Mouse (Mus musculus) left cerebral cortex, postnatal 25 days (tissue): ENCODE data around the gene Scg5. TPM values are rescaled to one million over a fixed set of nuclear protein-coding genes. Genes with fewer than 3 reads are reported as not detected.

Source experiments
- DNase-seq, 2 experiments: peaks; one replicate each; pipeline ENCODE4 v3.0.0; 2022; ENCODE audit warnings: low spot score in 2 of 2, mixed read lengths in 1 of 2
- intact Hi-C: fragments of 180-260 bp; cut with DNase I; formaldehyde crosslinking; loops from one replicate; pipeline ENCODE4 v1.15.1; 2025
- total RNA-seq, 2 experiments: library from RNA; stranded (reverse); gene quantifications; 2 replicates each; pipeline ENCODE4 v1.2.3; 2021

Gene Scg5
- total RNA-seq, 2 experiments from 2014 or later, result 488 to 523 TPM

DNA sequence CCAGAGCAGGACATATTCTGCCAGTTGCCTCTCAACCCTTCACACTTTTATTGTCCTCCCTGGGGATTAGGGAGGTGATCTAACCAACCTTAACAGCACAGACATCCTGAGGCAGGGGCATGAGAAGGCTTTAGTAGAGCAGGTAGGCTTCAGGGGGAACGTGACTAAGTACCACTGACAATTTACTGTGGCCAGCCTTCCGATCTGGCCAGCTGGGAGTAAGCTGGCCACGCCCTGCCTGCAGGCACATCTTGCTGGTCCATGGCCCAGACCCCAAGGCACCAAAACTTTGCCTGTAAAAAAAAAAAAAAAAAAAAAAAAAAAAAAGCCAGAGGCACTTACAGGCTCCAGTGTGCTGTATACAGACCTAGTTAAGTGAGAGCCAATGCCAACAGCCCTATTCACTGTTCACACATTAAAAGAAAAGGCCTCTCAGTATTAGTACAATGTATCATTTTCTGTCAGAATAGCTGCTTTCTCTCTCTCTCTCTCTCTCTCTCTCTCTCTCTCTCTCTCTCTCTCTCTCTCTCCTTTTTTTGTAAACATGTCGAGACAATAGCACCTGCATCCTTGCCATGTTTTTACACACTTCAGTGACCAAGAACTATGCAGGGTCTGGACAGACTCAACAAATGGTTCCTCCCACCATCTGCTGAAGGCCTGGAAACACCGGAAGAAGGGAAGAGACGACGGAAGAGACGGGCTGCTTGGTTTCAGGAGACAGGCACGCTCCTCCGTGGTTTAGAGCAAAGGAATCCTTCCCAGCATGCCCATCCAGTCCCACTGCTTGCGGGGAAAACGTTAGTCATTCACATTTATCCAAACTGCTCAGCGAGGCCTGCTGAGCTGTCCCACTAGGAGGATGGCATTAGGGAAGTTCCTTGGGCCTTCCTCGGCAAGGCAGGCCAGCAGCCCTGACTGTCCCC is 11.0 kb downstream of the Scg5 start:
- intact Hi-C loops, result no loop called here
- no peak for DNase-seq

DNA sequence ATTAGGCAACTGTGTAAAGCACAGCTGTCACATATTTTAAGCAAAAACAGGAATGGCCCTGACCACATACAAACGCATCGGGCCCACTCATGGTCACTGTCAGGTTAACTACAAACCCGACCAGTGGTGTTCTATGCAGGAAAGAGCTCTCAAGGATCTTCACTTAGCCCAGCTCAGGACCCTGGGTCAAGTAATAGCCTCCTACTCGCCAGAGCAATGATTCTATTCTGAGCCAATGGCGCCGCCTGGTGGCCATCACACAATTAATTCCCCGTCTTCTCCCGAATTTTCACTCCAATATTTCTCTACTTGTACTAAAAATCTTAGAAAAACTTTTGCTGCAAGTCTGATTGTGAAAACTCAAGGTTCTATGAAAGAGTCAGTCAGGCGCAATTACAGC is 21.3 kb downstream of the Scg5 start:
- intact Hi-C loops, result loop anchor here (5.0 kb wide), 2 partner anchors 270 to 315 kb away; no protein-coding TSS in a partner anchor
- peak; percentile 42 to 49 for DNase-seq

DNA sequence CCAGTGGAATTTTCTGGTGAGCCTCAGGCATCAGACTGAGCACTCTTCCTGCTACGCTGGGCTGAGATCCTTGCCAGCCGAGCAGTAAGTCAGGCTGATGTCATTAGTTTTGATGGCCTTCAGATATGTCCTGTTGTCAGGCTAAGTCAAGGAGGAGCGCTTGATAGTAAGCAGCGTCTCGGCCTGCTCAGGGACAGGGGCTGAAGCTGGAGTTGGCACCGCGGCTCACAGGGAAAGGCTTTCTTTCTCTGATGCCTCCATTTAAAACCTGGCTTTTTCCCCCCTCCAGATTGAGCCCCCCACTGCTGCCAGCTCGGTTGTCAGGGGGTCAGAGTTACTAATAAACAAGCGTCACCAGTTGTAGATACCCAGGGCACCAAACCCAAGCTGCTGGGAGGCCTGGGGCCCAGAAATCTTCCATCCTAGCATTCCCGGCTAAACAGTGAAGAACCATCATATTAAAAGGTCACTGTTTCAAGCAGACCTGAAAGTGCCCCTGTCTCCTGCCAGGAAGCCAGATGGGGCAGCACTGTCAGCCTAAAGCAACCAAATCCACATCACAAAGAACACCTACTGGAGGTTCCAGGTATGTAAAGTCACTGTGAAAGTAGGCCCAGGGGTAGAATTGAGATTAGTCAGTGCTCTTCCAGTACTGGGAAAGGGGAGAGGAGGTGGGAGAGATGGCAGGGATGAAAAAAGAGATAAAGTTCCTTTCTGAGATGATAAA is 21.9 kb downstream of the Scg5 start:
- intact Hi-C loops, result loop anchor here (5.0 kb wide), 2 partner anchors 270 to 315 kb away; no protein-coding TSS in a partner anchor
- DNase-seq, result no peak

DNA sequence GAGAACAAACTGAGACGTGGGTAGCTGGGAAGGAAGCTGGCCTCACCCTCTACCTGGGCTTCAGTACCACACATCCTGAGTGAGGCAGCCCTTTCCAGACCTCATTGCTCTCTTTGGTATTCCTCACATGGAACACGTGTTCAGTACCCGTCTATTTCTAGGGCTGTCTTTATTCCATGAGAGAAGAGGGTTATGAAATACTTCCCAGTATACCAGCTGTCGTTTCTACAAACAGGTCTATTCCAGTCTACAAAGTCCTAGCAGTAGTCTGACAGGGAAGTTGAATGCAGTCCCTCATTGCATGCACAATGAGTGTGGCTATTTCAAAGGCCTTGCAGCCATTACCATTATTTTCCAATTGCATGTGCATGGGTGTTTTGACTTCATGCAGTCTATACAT is 23.2 kb downstream of the Scg5 start:
- intact Hi-C loops, result loop anchor here (5.0 kb wide), 2 partner anchors 268 to 313 kb away; no protein-coding TSS in a partner anchor
- peak in 1 of 2 experiments; percentile 79 for DNase-seq

DNA sequence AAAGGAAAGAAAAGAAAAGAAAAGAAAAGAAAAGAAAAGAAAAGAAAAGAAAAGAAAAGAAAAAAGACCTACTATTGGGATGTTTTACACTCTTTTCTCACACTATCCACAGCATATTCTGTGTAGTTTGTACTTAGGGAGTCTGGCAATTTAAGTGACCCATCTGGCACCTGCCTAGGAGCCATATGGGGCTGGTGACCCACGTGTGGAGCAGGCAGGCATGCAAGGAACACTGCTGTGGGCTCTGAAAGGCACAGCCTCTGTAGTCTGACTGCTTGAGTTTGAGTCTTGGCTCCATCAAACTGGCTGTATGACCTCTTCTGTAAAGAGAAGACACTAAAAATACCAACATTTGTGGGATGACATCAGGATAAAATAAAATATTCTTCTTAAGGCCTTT is 25.2 kb downstream of the Scg5 start:
- intact Hi-C loops, result no loop called here
- DNase-seq, result no peak

DNA sequence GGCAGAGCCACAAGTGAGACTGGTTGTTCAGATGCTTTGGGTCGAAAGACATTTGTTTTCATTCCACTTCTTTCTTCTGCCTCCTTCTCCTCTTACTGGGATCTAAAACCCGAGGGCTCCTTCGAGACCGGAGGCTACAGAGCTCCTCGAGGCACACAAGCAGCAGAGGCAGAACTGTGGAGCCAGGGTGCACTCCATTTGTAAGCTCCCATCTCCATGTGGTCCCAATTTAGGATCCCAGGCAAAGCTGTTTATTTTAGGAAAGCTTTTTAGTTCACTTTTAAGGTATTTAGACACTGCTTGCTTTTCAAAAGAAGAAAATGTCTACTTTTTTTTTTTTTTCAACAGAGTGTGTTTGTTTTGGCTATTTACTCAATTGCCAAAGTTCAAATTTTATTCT is 28.1 kb downstream of the Scg5 start:
- intact Hi-C loops, result no loop called here

DNA sequence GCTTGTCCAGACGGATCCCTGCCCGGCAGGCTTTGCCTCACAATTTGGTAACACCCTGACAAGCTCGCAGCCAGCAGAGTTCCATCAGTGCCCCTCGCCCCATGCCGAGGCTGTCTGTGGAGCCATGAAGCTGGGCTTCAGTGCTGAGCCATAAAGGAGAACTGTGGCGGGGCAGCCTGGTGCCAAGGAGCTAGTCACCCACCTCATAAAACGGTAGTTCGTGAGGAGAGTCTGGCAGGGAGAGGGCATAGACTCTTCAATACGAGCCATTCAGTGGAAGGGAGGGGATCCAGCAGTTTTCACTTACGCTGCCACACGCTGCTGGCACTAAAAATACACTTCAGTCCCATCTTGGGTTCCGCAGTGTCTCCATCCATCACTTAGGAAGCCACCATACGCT is 30.3 kb downstream of the Scg5 start:
- DNase-seq, result no peak
- intact Hi-C loops, result no loop called here

More for the DNA sequence above, 28.1 kb downstream of the Scg5 start:
- DNase-seq, result no peak

DNA sequence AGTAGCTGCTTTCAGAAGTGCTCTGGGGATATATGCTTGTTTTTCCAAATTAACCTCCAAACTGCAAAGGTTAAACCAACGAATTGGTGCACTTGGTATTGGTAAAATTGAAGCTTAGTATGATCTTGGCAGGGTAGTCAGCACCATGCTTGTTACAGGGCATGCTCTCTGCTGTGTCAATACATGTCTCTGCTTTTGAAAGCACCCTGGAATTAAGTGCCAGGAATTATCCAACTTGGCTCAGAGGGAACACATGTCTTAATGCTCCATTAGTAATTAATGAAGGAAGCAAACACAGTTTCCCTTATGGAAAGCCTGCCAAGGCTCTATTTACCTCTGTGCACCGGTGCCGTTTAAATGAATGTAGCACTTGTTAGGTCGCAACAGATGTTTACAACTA is 33.7 kb downstream of the Scg5 start:
- intact Hi-C loops, result no loop called here
- DNase-seq, result no peak

DNA sequence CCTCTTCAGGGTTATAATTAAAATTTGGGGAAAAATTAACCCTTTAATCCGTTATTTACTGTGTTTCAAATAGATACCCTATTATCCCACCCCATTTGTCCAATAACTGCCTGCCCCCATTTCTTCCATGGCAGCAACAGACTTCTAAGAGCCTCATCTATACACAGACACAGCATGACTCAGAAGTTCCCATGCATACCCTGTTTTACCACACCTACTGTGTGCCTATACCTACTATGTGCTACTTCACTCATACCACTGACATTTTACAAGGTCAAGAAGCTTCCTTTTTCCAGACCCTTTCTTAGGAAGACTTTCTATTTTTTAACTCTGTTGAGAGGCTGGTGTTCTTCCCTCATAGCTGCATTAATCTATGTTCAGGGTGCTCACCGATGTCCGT is 35.4 kb downstream of the Scg5 start:
- intact Hi-C loops, result no loop called here
- no peak for DNase-seq

DNA sequence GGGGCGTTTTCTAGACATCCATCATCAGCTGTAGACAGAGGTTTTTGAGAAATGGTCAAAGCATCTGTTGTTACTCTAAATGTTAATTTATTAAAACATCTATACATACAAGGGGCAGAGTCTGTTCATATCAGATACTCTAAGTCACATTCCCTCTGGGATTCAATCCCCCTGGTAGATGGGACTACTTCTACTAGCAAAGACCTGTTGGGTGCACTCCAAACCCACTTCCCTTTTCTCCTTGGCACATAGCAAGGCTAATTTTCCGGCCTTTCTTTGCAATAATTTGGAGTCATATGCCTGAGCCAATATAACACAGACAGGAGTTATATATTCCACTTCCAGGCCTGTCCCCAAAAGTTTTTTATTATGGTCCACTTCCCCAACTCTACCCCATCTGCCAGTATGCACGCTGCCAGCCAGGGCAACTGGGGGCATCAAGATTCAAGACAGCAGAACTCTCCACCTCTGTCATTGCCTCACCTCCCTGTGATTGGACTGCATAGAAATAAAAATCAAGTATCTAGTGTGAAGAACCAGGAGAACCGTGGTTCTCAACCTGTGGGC is 40.0 kb downstream of the Scg5 start:
- no peak for DNase-seq
- intact Hi-C loops, result no loop called here

DNA sequence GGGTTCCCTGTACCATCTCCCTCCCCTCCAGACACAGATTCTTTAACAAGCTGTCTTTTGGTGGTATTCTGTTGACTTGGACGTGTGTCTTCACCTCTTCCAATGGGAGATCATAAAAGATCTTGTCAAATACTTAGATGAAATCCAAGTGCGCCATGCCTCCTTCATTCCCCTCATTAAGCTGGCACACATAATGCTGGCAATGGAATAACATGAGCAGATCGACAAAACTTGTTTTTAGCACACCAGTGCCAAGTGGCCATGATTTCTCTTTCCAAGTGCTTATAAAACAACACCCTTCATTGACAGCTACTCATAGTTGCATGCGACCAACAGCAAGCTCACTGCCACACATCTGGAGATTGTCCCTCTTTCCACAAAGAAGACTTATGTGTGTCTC is 41.0 kb downstream of the Scg5 start:
- DNase-seq, result no peak
- intact Hi-C loops, result no loop called here

DNA sequence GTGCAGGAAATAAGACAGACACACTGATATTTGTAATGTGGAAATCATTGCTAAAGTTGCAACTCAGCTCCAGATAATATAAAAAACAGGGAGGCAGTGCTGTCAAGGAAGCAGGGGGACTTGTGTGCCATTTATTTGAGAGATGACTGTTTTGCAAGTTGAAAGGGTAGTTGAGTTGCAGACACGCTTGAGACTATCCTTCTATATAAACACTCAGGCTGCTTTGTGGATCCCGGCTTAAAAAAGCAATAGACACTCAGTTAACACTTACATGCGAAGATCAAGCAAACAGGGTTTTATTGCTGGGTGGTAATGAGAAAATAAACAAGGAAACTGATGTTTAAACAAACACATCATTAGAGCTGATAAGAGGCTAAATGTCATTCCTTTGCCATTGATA is 44.1 kb downstream of the Scg5 start:
- intact Hi-C loops, result no loop called here
- no peak for DNase-seq

DNA sequence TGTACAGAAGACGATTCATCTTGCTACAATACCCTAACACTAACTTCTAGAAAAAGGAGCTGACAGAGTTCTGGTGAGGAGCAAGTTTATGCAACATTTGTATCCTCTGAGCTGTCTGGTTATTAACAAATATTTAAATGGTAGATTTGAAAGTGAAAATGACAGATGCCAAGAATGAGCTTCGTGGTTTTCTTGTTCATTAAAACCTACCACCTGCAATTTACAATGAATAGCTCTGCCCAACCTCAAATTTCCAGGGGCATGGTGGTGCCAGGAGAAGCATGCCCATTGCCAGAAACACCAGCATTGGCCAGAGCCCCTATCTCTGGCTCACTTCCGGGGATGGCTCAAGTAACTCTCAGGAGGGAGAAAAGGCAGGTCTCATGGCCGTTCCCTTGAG is 47.4 kb downstream of the Scg5 start:
- DNase-seq, result no peak
- intact Hi-C loops, result no loop called here

DNA sequence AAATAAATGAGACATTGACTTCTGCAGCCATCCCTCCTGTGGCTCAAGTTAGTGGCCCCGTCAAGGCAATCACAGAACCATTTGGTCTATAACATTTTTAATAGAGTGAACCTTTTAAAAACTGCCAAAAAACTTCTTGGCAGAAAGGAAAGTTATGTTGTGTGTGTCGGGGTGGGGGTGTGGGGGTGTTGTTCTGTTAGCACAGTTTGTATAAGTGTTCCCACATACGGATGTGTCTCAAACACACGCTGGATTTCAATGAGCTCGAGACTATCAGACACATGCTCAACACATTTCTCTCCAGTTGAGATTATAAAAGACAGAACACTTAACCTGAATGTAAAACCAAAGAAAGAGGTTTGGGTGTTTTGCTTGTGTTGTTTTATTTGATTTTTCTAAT is 47.8 kb downstream of the Scg5 start:
- peak in 1 of 2 experiments; percentile 47 for DNase-seq
- intact Hi-C loops, result no loop called here

DNA sequence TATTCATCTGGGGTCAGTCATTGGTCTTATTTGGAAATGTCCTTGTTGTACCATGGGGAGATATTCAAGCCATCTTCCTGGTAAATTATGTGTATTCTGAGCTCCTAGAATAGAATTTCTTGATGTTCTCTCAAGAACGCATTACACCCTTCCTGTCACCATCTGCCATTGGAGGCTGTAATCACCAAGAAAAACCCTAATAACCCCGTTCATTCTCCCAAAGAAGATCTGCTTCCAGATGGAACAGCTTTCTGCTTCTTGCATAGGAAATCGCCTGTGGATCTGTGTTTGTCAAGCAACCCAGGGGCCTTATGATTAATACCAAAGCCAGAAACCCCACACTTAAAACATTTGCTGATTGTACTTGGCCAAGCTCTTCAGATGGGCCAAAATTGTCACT is 49.6 kb downstream of the Scg5 start:
- intact Hi-C loops, result no loop called here
- peak in 1 of 2 experiments; percentile 46 for DNase-seq

DNA sequence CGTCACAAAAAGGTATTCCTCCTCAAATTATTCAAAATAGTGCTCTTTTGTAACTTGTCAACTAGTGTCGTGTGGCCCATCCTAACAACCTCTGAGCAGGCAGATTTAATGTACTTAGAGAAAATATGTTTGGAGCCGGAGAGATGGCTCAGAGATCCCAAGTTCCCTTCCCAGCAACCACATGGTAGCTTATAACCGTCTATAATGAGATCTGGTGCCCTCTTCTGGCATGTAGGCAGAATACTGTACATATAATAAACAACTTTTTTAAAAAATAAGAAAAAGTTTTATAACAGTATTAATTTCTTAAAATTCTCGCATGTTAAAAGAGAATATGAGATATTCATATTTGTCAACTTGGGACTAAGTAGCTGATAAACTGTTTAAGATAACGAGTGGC is 50.9 kb downstream of the Scg5 start:
- intact Hi-C loops, result no loop called here
- DNase-seq, result no peak

DNA sequence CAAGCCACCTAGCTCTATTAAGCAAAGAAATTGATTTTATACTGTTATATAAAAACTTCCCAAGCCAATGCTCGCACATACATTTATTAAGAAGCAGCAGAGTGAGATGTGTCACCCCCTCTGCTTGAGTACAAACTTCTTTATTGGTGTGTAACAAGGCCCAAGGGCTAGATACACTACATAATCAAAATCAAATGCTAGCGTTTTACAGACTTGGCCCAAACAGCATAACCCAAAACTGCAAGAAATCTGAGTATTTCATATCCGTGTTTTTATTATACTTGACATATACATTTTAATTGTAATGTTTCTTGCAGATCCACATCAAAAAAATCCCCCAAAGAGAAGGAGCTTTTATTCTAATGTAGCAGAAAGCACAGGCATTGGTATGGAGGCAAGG is 52.6 kb downstream of the Scg5 start:
- intact Hi-C loops, result no loop called here

DNA sequence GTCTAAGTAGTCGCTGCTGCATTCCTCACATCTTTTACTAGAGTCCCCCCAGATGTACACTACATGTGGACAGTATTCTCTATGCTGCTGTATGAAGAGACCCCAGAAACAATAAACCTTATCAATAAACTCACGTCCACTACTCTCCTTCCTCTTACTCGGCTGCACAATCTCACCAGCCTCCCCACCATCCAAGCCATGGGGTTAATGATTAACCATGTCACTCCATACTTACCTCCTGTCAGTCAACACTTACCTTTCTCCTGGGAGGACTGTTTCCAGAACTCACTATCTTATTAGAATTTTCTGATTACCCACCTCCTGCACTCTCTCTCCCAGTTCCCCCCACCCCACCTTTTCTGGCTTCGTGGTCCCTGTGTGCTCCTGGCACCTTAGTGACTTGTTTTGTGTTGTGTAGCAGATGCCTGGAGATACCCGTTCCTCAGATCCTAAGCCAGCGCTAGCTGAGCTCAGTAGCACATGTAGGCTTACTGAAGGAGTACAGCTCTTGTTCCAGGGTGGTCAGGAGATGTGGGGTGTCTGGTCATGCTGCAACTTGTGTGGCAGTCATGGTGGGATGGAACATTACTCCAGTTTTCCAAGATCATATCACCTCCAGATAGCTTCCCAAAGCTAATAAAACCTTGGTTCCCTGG is 54.6 kb downstream of the Scg5 start:
- DNase-seq, result no peak
- intact Hi-C loops, result no loop called here

More for the DNA sequence above, 52.6 kb downstream of the Scg5 start:
- no peak for DNase-seq

DNA sequence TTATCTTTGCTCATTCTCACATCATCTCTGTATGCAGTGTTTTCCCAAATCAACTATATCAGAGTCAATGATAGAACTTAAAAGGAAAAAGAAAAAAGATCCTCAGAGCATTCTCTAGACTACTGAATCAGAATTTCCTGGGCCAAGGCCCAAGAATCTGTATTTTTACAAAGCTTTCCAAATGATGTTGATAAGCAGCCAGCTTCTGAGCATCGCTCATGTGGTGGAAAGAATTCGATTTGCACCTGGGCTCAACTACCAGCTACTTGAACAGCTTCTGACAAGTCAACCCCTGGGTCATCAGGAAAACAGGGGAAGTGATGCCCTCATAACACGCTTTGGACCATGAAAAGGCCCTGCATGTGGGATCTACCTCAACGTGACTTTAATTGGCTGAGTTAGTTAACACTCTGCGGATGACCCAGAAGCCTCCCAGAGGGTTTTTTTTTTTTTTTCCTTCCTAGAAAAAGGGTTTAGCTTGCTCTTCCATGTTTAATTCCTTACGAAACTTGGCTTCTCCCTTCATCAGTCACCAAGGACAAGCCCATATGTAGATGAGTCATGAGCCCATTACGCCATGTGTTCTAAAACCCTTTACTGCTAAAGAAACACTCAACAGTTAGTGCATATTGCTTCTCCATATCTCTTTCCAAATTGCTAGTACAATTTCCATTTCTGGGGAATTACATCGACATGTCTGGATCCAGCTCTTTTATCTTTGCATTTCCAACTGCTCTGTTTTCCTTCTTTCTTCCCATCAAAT is 60.2 kb downstream of the Scg5 start:
- peak in 1 of 2 experiments; percentile 59 for DNase-seq
- intact Hi-C loops, result no loop called here
